24 mouse cellular contexts compared by ENCODE assay signal in genomic region chr13:45861885-45862605, GRCm38 (mm10).
DNase-seq lines count a peak whose midpoint lies in the region; ATAC-seq and TF ChIP-seq lines count a peak whose summit lies in the region.
"Had no signal": no experiment of that assay in that cellular context is flagged by ENCODE, and none has a peak within 500 bp of the region (broad histone marks: within the 10 kb centered on the region; RNA-seq: fewer than 3 reads in every experiment).

No protein-coding gene starts in this region.

- no peaks in the 10 kb centered on the region for H3K27me3 ChIP-seq in kidney, adult 2 months (replicated peaks; ENCODE audit: control insufficient read depth, insufficient read depth, low read length)
- H3K27me3 ChIP-seq in midbrain, postnatal 0 days (ENCODE audit: insufficient read depth, low read length), result no peaks in the 10 kb centered on the region
- H3K27me3 ChIP-seq: limb, embryonic 13.5 days; liver, embryonic 13.5 days had no signal

- no peak overlapping the region for H3K27ac ChIP-seq in kidney, adult 2 months (ENCODE audit: insufficient read depth, low read depth, low read length)
- no peak overlapping the region for H3K27ac ChIP-seq in midbrain, postnatal 0 days (ENCODE audit: low read depth, low read length)
- H3K27ac ChIP-seq: heart, embryonic 10.5 days; hindbrain, postnatal 0 days; layer of hippocampus, adult 2 months; limb, embryonic 13.5 days; liver, embryonic 13.5 days had no signal

- TF ChIP-seq CTCF in kidney, adult 2 months (conservative IDR thresholded peaks at IDR 0.05; ENCODE audit: insufficient read depth, insufficient read length, low read depth, low read length), result no peak
- TF ChIP-seq CTCF in brain, embryonic 14.5 days (IDR thresholded peaks at IDR 0.05; ENCODE audit: borderline replicate concordance, extremely low read depth, insufficient read depth, insufficient read length), result no peak
- no peak for TF ChIP-seq CTCF in midbrain, postnatal 0 days (IDR thresholded peaks at IDR 0.05)

- H3K36me3 ChIP-seq in kidney, adult 2 months (ENCODE audit: control insufficient read depth, insufficient read depth, low read length), result no peaks in the 10 kb centered on the region
- H3K36me3 ChIP-seq in midbrain, postnatal 0 days (ENCODE audit: insufficient read depth, low read length), result no peaks in the 10 kb centered on the region
- H3K36me3 ChIP-seq: heart, embryonic 10.5 days; hindbrain, embryonic 10.5 days; limb, embryonic 13.5 days; liver, embryonic 13.5 days had no signal

- no peaks in the 10 kb centered on the region for H3K9me3 ChIP-seq in midbrain, postnatal 0 days (ENCODE audit: low read length)
- H3K9me3 ChIP-seq: heart, embryonic 10.5 days; hindbrain, embryonic 10.5 days; limb, embryonic 13.5 days; liver, embryonic 13.5 days had no signal

- DNase-seq in frontal cortex, postnatal 25 days (ENCODE audit: low spot score in 2 of 2), result no peak
- DNase-seq in kidney, adult 2 months, result peak; percentile 26
- no peak for DNase-seq in kidney, adult 8-10 months
- peak; percentile 37 for DNase-seq in brain, embryonic 14.5 days (ENCODE audit: low read depth)
- no peak for DNase-seq in midbrain, postnatal 0 days (ENCODE audit: low spot score)
- no peak for DNase-seq in cerebellum, adult 18-20 months
- DNase-seq: adrenal gland, adult 2 months; B cell, adult 2 months; cerebellum, adult 9-11 months; gastrocnemius, postnatal 14 days; kidney, adult 18-20 months; kidney, postnatal 14 days; layer of hippocampus, postnatal 36 days; liver, embryonic 13.5 days; lung, embryonic 14.5 days; lung, postnatal 36 days; retina, postnatal 1 day; thymus, postnatal 4 days had no signal

- 57% methylated on average over 13 of the region's 13 CpGs for WGBS in kidney, adult 2 months
- WGBS in midbrain, postnatal 0 days, result 72% methylated on average over 13 of the region's 13 CpGs

- TF ChIP-seq POLR2A in kidney, adult 2 months (IDR thresholded peaks at IDR 0.05; ENCODE audit: low read depth, low read length), result no peak
- no peak for TF ChIP-seq POLR2A in brain, embryonic 14.5 days (IDR thresholded peaks at IDR 0.05; ENCODE audit: borderline replicate concordance, extremely low read depth, insufficient read depth, insufficient read length, poor library complexity, severe bottlenecking)

- no peak overlapping the region for H3K4me2 ChIP-seq in midbrain, postnatal 0 days (ENCODE audit: low read depth, low read length, poor library complexity, severe bottlenecking)
- H3K4me2 ChIP-seq: limb, embryonic 13.5 days; liver, embryonic 13.5 days; lung, embryonic 14.5 days had no signal

- peaks cover 4% of the 10 kb centered on the region; the same call in 1 of the 2 replicates for H3K4me1 ChIP-seq in kidney, adult 2 months (ENCODE audit: control insufficient read depth, insufficient read depth, low read length)
- no peaks in the 10 kb centered on the region for H3K4me1 ChIP-seq in midbrain, postnatal 0 days (ENCODE audit: insufficient read depth, low read length)

- no peak overlapping the region for H3K4me3 ChIP-seq in kidney, adult 2 months (ENCODE audit: insufficient read depth, low read depth, low read length)
- no peak overlapping the region for H3K4me3 ChIP-seq in midbrain, postnatal 0 days (ENCODE audit: low read depth, low read length)
- H3K4me3 ChIP-seq: heart, embryonic 10.5 days; hindbrain, embryonic 10.5 days; layer of hippocampus, adult 2 months; limb, embryonic 13.5 days; liver, embryonic 13.5 days had no signal

- no peak overlapping the region for H3K9ac ChIP-seq in midbrain, postnatal 0 days (replicated peaks; ENCODE audit: low read length, poor library complexity, severe bottlenecking)
- H3K9ac ChIP-seq: limb, embryonic 13.5 days; liver, embryonic 13.5 days; lung, embryonic 14.5 days had no signal

- ATAC-seq in frontal cortex, adult (ENCODE audit: low TSS enrichment), result peak; percentile 32
- no peak for ATAC-seq in midbrain, postnatal 0 days (ENCODE audit: low FRiP score)

Comparison
In these comparisons a context has a peak if more than half of its experiments do, and no peak if none do; other contexts are left out.
1. DNase-seq: peak in kidney, adult 2 months (single experiment) and brain, embryonic 14.5 days (single experiment); none in frontal cortex, postnatal 25 days (0 of 2), kidney, adult 8-10 months (0 of 2), midbrain, postnatal 0 days (single experiment) and cerebellum, adult 18-20 months (0 of 2).